Mouse (Mus musculus) urinary bladder, postnatal 25 days (tissue): ENCODE data around the gene Rnase4.

ENCODE experiments used
- DNase-seq: peaks from one replicate; pipeline ENCODE4 v3.0.0; 2022; ENCODE audit warnings: low spot score

Gene Rnase4

GRCm38 (mm10) chr14:51088970-51089673, 1.8 kb upstream of the Rnase4 start:
- DNase-seq: peak; percentile 92

- no peak for DNase-seq
These were observed 1.2 kb upstream of the Rnase4 start for GRCm38 (mm10) chr14:51089674-51090076.

- DNase-seq: peak; percentile 86
These were observed 648 bp upstream of the Rnase4 start for GRCm38 (mm10) chr14:51090077-51090781.

- no peak for DNase-seq
These were observed 1.3 kb downstream of the Rnase4 start for GRCm38 (mm10) chr14:51092073-51092620.

- DNase-seq: no peak
These were observed 2.6 kb downstream of the Rnase4 start for GRCm38 (mm10) chr14:51093496-51093895.

GRCm38 (mm10) chr14:51094096-51094875, 3.4 kb downstream of the Rnase4 start:
- no peak for DNase-seq

- no peak for DNase-seq
These were observed 4.0 kb downstream of the Rnase4 start for GRCm38 (mm10) chr14:51094921-51095320.

- DNase-seq: no peak
These were observed 5.1 kb downstream of the Rnase4 start for GRCm38 (mm10) chr14:51095736-51096524.

GRCm38 (mm10) chr14:51098300-51098699, 7.4 kb downstream of the Rnase4 start:
- DNase-seq: peak; percentile 68

- DNase-seq: no peak
These were observed 8.0 kb downstream of the Rnase4 start for GRCm38 (mm10) chr14:51098921-51099320.

- DNase-seq: no peak
These were observed 10.4 kb downstream of the Rnase4 start for GRCm38 (mm10) chr14:51101284-51101683.

GRCm38 (mm10) chr14:51103217-51103616, 12.3 kb downstream of the Rnase4 start:
- DNase-seq: peak; percentile 70

- DNase-seq: no peak
These were observed 13.5 kb downstream of the Rnase4 start for GRCm38 (mm10) chr14:51104366-51104765.

- DNase-seq: no peak
These were observed 15.6 kb downstream of the Rnase4 start for GRCm38 (mm10) chr14:51106449-51106967.

- DNase-seq: no peak
These were observed 21.1 kb downstream of the Rnase4 start for GRCm38 (mm10) chr14:51111966-51112365.

- no peak for DNase-seq
These were observed 22.6 kb downstream of the Rnase4 start for GRCm38 (mm10) chr14:51113476-51113875.

GRCm38 (mm10) chr14:51113916-51114560, 23.2 kb downstream of the Rnase4 start, which contains the start of gene Eddm3b:
Eddm3b (plus strand) TSS chr14:51114426.
- no peak for DNase-seq

GRCm38 (mm10) chr14:51125684-51126083, 34.8 kb downstream of the Rnase4 start:
- DNase-seq: no peak

- no peak for DNase-seq
These were observed 36.9 kb downstream of the Rnase4 start for GRCm38 (mm10) chr14:51127648-51128258.
